In the genomic region with DNA sequence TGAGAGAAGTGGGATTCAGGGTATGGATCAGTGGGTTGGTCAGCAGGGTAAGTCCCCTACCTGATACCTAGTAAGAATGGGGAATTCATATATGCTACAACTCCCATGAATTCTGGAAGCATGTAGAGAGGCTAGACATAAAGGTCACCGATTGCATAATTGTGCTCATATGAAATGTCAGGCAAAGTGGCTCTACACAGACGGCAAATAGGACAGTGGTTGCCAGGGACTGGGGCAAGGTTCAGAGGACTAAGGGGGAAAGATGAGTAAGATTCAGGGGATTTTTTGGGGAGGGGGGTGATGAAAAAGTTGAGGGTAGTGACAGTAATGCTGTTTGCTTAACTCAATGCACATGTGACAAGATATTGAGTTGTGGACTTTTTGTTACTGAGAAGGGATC, we compare ENCODE assay signal across 25 mouse cellular contexts. TPM values are rescaled to one million over a fixed set of nuclear protein-coding genes. Genes with fewer than 3 reads are reported as not detected.
DNase-seq lines count a peak whose midpoint lies in the region; ATAC-seq and TF ChIP-seq lines count a peak whose summit lies in the region.
"Had no signal": no experiment of that assay in that cellular context is flagged by ENCODE, and none has a peak within 500 bp of the region (broad histone marks: within the 10 kb centered on the region; RNA-seq: fewer than 3 reads in every experiment).

No protein-coding gene starts in this region.

- H3K36me3 ChIP-seq in liver, adult 2 months (ENCODE audit: control insufficient read depth, insufficient read depth, low read length): no peaks in the 10 kb centered on the region
- no peaks in the 10 kb centered on the region for H3K36me3 ChIP-seq in liver, embryonic 11.5 days (ENCODE audit: control insufficient read depth, insufficient read depth, low read length)
- H3K36me3 ChIP-seq in hindbrain, embryonic 14.5 days (replicated peaks; ENCODE audit: control insufficient read depth, insufficient read depth): no peaks in the 10 kb centered on the region
- H3K36me3 ChIP-seq: embryonic facial prominence, embryonic 10.5 days; embryonic facial prominence, embryonic 13.5 days; forebrain, embryonic 12.5 days; forebrain, embryonic 15.5 days; G1E; hindbrain, embryonic 12.5 days; intestine, embryonic 15.5 days had no signal

- no peak for TF ChIP-seq POLR2A in liver, adult 2 months (IDR thresholded peaks at IDR 0.05; ENCODE audit: extremely low read depth, insufficient read depth, low read length)

- H3K9ac ChIP-seq in liver, adult 2 months (ENCODE audit: low read depth, low read length): no peak overlapping the region
- no peak overlapping the region for H3K9ac ChIP-seq in liver, embryonic 11.5 days (ENCODE audit: low read depth, low read length)
- H3K9ac ChIP-seq in hindbrain, embryonic 14.5 days: no peak overlapping the region
- H3K9ac ChIP-seq: embryonic facial prominence, embryonic 13.5 days; forebrain, embryonic 12.5 days; forebrain, embryonic 15.5 days; hindbrain, embryonic 12.5 days; intestine, embryonic 15.5 days had no signal

- H3K4me1 ChIP-seq in liver, adult 2 months (ENCODE audit: control insufficient read depth, insufficient read depth, low read length): no peaks in the 10 kb centered on the region
- no peaks in the 10 kb centered on the region for H3K4me1 ChIP-seq in liver, embryonic 11.5 days (replicated peaks; ENCODE audit: control insufficient read depth, insufficient read depth, low read length)
- no peaks in the 10 kb centered on the region for H3K4me1 ChIP-seq in hindbrain, embryonic 14.5 days (replicated peaks; ENCODE audit: control insufficient read depth, insufficient read depth, low read length)
- H3K4me1 ChIP-seq: embryonic facial prominence, embryonic 10.5 days; embryonic facial prominence, embryonic 13.5 days; forebrain, embryonic 12.5 days; forebrain, embryonic 15.5 days; hindbrain, embryonic 12.5 days; intestine, embryonic 15.5 days had no signal

- no peaks in the 10 kb centered on the region for H3K27me3 ChIP-seq in liver, adult 2 months (ENCODE audit: control insufficient read depth, insufficient read depth, low read length)
- H3K27me3 ChIP-seq in liver, embryonic 11.5 days (replicated peaks; ENCODE audit: control insufficient read depth, insufficient read depth, low read length): no peaks in the 10 kb centered on the region
- H3K27me3 ChIP-seq in hindbrain, embryonic 14.5 days (ENCODE audit: control insufficient read depth, insufficient read depth, low read length): no peaks in the 10 kb centered on the region
- H3K27me3 ChIP-seq: CH12.LX; embryonic facial prominence, embryonic 13.5 days; forebrain, embryonic 12.5 days; forebrain, embryonic 15.5 days; hindbrain, embryonic 12.5 days; intestine, embryonic 15.5 days had no signal

- no peak overlapping the region for H3K4me3 ChIP-seq in liver, adult 2 months (ENCODE audit: insufficient read depth, low read depth, low read length)
- H3K4me3 ChIP-seq in liver, embryonic 11.5 days (ENCODE audit: low read depth, low read length): no peak overlapping the region
- no peak overlapping the region for H3K4me3 ChIP-seq in hindbrain, embryonic 14.5 days (replicated peaks; ENCODE audit: low read length)
- H3K4me3 ChIP-seq: embryonic facial prominence, embryonic 10.5 days; embryonic facial prominence, embryonic 13.5 days; erythroblast, embryonic 14.5 days; forebrain, embryonic 12.5 days; forebrain, embryonic 15.5 days; hindbrain, embryonic 12.5 days; intestine, embryonic 15.5 days had no signal

- no peaks in the 10 kb centered on the region for H3K9me3 ChIP-seq in liver, embryonic 11.5 days (ENCODE audit: control insufficient read depth, low read length)
- no peaks in the 10 kb centered on the region for H3K9me3 ChIP-seq in hindbrain, embryonic 14.5 days (ENCODE audit: control insufficient read depth, low read length)
- H3K9me3 ChIP-seq: embryonic facial prominence, embryonic 10.5 days; embryonic facial prominence, embryonic 13.5 days; forebrain, embryonic 12.5 days; forebrain, embryonic 15.5 days; hindbrain, embryonic 12.5 days; intestine, embryonic 15.5 days had no signal

- peak; percentile 22 for DNase-seq in adrenal gland, postnatal 14 days
- no peak for DNase-seq in adrenal gland, postnatal 4 days (ENCODE audit: low spot score in 2 of 2)
- DNase-seq in liver, adult 2 months (ENCODE audit: extremely low read depth, low read depth, low spot score): peak; percentile 9
- DNase-seq in liver, embryonic 11.5 days (ENCODE audit: low spot score): no peak
- DNase-seq in lung, postnatal 36 days: peak; percentile 45
- no peak for DNase-seq in lung, postnatal 14 days
- DNase-seq in hindbrain, embryonic 14.5 days (ENCODE audit: low spot score): no peak
- DNase-seq: B cell, adult 2 months; cerebellum, adult 11-12 months; cerebellum, adult 8-10 months; cerebellum, postnatal 10 days; cerebellum, postnatal 36 days; embryo, embryonic 11 days; gastrocnemius, postnatal 25 days had no signal

- no peak overlapping the region for H3K4me2 ChIP-seq in liver, embryonic 11.5 days
- no peak overlapping the region for H3K4me2 ChIP-seq in hindbrain, embryonic 14.5 days (replicated peaks)
- H3K4me2 ChIP-seq: embryonic facial prominence, embryonic 13.5 days; forebrain, embryonic 12.5 days; forebrain, embryonic 15.5 days; heart, embryonic 11.5 days; hindbrain, embryonic 12.5 days; intestine, embryonic 15.5 days had no signal

- no peak for ATAC-seq in liver, embryonic 11.5 days (replicated peaks; ENCODE audit: low FRiP score)
- ATAC-seq in hindbrain, embryonic 14.5 days (ENCODE audit: low FRiP score): no peak
- ATAC-seq: forebrain, embryonic 15.5 days; hindbrain, embryonic 16.5 days; intestine, embryonic 15.5 days had no signal

- TF ChIP-seq CTCF in liver, adult 2 months (IDR thresholded peaks at IDR 0.05; ENCODE audit: low read depth, low read length): no peak

- 45% methylated on average over 2 of the region's 2 CpGs for WGBS in liver, adult 2 months
- WGBS in liver, embryonic 11.5 days: 89% methylated on average over 2 of the region's 2 CpGs
- WGBS in hindbrain, embryonic 14.5 days: 97% methylated on average over 2 of the region's 2 CpGs

- no peaks in the 10 kb centered on the region for H3K79me2 ChIP-seq in liver, adult 2 months (ENCODE audit: control insufficient read depth, insufficient read depth, low read length)

- H3K27ac ChIP-seq in liver, adult 2 months (replicated peaks; ENCODE audit: insufficient read depth, low read depth, low read length): no peak overlapping the region
- H3K27ac ChIP-seq in liver, embryonic 11.5 days (ENCODE audit: low read depth, low read length): no peak overlapping the region
- no peak overlapping the region for H3K27ac ChIP-seq in hindbrain, embryonic 14.5 days
- H3K27ac ChIP-seq: embryonic facial prominence, embryonic 10.5 days; embryonic facial prominence, embryonic 13.5 days; forebrain, embryonic 12.5 days; forebrain, embryonic 15.5 days; hindbrain, embryonic 12.5 days; intestine, embryonic 15.5 days had no signal

RNA-seq across cellular contexts. Expression of a gene that starts 41.3 kb away (rescaled TPM):
- total RNA-seq in adrenal gland, postnatal 14 days (2021): 139 and 144 TPM in 2 replicates
- total RNA-seq in adrenal gland, postnatal 4 days (2021): 100 to 1,000 TPM; 195 to 200 TPM
- 4.4 and 5.5 TPM in 2 replicates for total RNA-seq in liver, adult 2 months (2014; rRNA removed)
- polyA plus RNA-seq in liver, adult 2 months (2012; rRNA removed): 2.1 and 2.9 TPM in 2 replicates
- 62.8 and 64.5 TPM in 2 replicates for polyA plus RNA-seq in liver, embryonic 11.5 days (2014; fragmentation: Nextera tagmentation; extraction: Ambion mirVana)
- 39.9 and 40.9 TPM in 2 replicates for polyA plus RNA-seq in hindbrain, embryonic 14.5 days (2014; fragmentation: Nextera tagmentation; extraction: Ambion mirVana)

RNA-seq across cellular contexts. Expression of a gene that starts 53.1 kb away (rescaled TPM):
- total RNA-seq in adrenal gland, postnatal 14 days (2021): 343 and 359 TPM in 2 replicates
- total RNA-seq in adrenal gland, postnatal 4 days (2021): 100 to 1,000 TPM; 390 TPM
- 38.6 and 69.0 TPM in 2 replicates for total RNA-seq in liver, adult 2 months (2014; rRNA removed)
- polyA plus RNA-seq in liver, adult 2 months (2012; rRNA removed): 99.8 and 114 TPM in 2 replicates
- 352 and 370 TPM in 2 replicates for polyA plus RNA-seq in liver, embryonic 11.5 days (2014; fragmentation: Nextera tagmentation; extraction: Ambion mirVana)
- polyA plus RNA-seq in hindbrain, embryonic 14.5 days (2014; fragmentation: Nextera tagmentation; extraction: Ambion mirVana): 473 and 504 TPM in 2 replicates

Comparison
In these comparisons a context has a peak if more than half of its experiments do, and no peak if none do; other contexts are left out.
1. DNase-seq: peak in adrenal gland, postnatal 14 days (single experiment), liver, adult 2 months (single experiment) and lung, postnatal 36 days (single experiment); none in adrenal gland, postnatal 4 days (0 of 2), liver, embryonic 11.5 days (single experiment), lung, postnatal 14 days (single experiment) and hindbrain, embryonic 14.5 days (single experiment).
2. RNA of a gene that starts 41.3 kb away (total RNA-seq): 195 to 200 TPM in adrenal gland, postnatal 4 days and 139 to 144 TPM in adrenal gland, postnatal 14 days; 4.4 to 5.5 TPM in liver, adult 2 months; every median in the first group is over 10 times any median in the second.